Mouse (Mus musculus) forebrain, embryonic 13.5 days (tissue): ENCODE measurements around the gene Capza1. TPM values are rescaled to one million over a fixed set of nuclear protein-coding genes. Genes with fewer than 3 reads are reported as not detected.
"Not testable (repeated sequence)": the region's sequence is repeated elsewhere in the genome, so short reads cannot be mapped to it uniquely, and the experiment has no call there.

Experiments
- ATAC-seq: fragments of 200-750 bp; cut with Nextera tagmentation; 2 replicates; pipeline ENCODE4 v1.8.0; 2017
- H3K27ac ChIP-seq: fragments of 300-500 bp; sonication (generic); 2 replicates; pipeline ENCODE4 v1.5.1; 2015; ENCODE audit warnings: inconsistent platforms, mild to moderate bottlenecking, moderate library complexity
- H3K27me3 ChIP-seq: fragments of 300-500 bp; sonication (generic); 2 replicates; pipeline ENCODE4 v1.6.1; 2015; ENCODE audit warnings: mild to moderate bottlenecking, inconsistent platforms
- H3K36me3 ChIP-seq: fragments of 300-500 bp; sonication (generic); 2 replicates; pipeline ENCODE4 v1.6.1; 2015; ENCODE audit warnings: mild to moderate bottlenecking, inconsistent platforms; ENCODE audit not compliant: poor library complexity, severe bottlenecking
- H3K4me1 ChIP-seq: fragments of 300-500 bp; sonication (generic); 2 replicates; pipeline ENCODE4 v1.6.1; 2015; ENCODE audit warnings: inconsistent platforms
- H3K4me2 ChIP-seq: fragments of 300-500 bp; sonication (generic); 2 replicates; pipeline ENCODE4 v1.6.1; 2015; ENCODE audit warnings: inconsistent platforms, mild to moderate bottlenecking, moderate library complexity
- H3K4me3 ChIP-seq: fragments of 300-500 bp; sonication (generic); 2 replicates; pipeline ENCODE4 v1.5.1; 2015; ENCODE audit warnings: mild to moderate bottlenecking, inconsistent platforms
- H3K9ac ChIP-seq: fragments of 300-500 bp; sonication (generic); 2 replicates; pipeline ENCODE4 v1.6.1; 2015; ENCODE audit warnings: mild to moderate bottlenecking, inconsistent platforms
- H3K9me3 ChIP-seq: fragments of 300-500 bp; sonication (generic); replicated peaks from 2 replicates; pipeline ENCODE4 v1.6.1; 2016; ENCODE audit warnings: inconsistent platforms
- WGBS: fragments of 180-500 bp; shearing (Covaris S2); methylation state at CpG from one replicate; pipeline ENCODE4 v1.1.7; 2015; 5-methylcytosine and 5-hydroxymethylcytosine counted together
- polyA plus RNA-seq: library from polyadenylated mRNA; unstranded; fragments of >200 nt; fragmentation: Nextera tagmentation; extraction: Ambion mirVana; gene quantifications from 2 replicates; pipeline ENCODE4 v1.2.1, GENCODE M21; 2015

Gene Capza1
- polyA plus RNA-seq, 1 experiment from 2014 or later: 180 TPM

- H3K4me1 ChIP-seq: peaks cover 18% of the 10 kb centered on the region
- no peaks in the 10 kb centered on the region for H3K27me3 ChIP-seq
- no peak for ATAC-seq
- H3K36me3 ChIP-seq: no peaks in the 10 kb centered on the region
- no peak overlapping the region for H3K9ac ChIP-seq
- no peaks in the 10 kb centered on the region for H3K9me3 ChIP-seq
- no peak overlapping the region for H3K27ac ChIP-seq
- H3K4me2 ChIP-seq: no peak overlapping the region
- H3K4me3 ChIP-seq: no peak overlapping the region
- WGBS: 94% methylated on average over 1 of the region's 1 CpGs
Observed at GRCm38 (mm10) chr3:104814746-104815145, 49.6 kb downstream of the Capza1 start.

DNA sequence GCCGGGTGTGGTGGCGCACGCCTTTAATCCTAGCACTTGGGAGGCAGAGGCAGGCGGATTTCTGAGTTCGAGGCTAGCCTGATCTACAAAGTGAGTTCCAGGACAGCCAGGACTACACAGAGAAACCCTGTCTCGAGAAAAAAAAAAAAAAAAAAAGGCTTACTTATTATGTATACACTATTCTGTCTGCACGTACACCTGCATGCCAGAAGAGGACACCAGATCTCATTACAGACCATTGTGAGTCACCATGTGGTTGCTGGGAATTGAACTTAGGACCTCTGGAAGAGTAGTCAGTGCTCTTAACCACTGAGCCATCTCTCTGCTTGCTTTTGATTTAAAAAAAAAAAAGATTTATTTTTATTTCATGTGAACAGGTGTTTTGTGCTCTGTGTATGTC, 51.1 kb downstream of the Capza1 start:
- H3K9ac ChIP-seq, H3K27ac ChIP-seq, H3K27me3 ChIP-seq, H3K9me3 ChIP-seq, H3K4me3 ChIP-seq, H3K36me3 ChIP-seq, ATAC-seq, H3K4me2 ChIP-seq: not testable (repeated sequence)
- peaks cover 11% of the 10 kb centered on the region for H3K4me1 ChIP-seq
- WGBS: 89% methylated on average over 7 of the region's 7 CpGs

DNA sequence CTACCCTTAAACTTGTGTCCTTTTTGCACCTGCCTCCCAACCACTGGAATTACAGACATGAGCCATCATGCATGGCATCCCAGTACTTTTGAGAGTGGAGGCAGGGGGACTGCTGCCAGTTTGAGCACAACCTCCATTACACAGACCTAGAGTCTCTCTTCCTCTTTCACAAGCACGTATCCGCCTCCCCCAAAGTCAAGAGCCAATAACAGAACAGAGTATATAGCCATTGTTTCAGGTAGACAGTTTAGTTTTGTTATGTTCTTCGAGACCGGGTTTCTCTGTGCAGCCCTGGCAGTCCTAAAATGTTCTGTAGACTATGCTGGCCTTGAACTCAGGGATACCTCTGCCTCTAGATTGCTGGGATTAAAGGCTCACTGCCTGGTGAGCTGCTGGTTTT, 52.1 kb downstream of the Capza1 start:
- no peak for ATAC-seq
- 86% methylated on average over 4 of the region's 4 CpGs for WGBS

GRCm38 (mm10) chr3:104811752-104812151, 52.6 kb downstream of the Capza1 start:
- H3K9me3 ChIP-seq: no peaks in the 10 kb centered on the region
- ATAC-seq: no peak
- WGBS: 17% methylated on average over 3 of the region's 3 CpGs
- H3K27ac ChIP-seq: no peak overlapping the region
- H3K4me2 ChIP-seq: no peak overlapping the region
- H3K4me1 ChIP-seq: peaks cover 1% of the 10 kb centered on the region; the same call in 1 of the 2 replicates
- H3K9ac ChIP-seq: no peak overlapping the region
- H3K36me3 ChIP-seq: no peaks in the 10 kb centered on the region
- no peaks in the 10 kb centered on the region for H3K27me3 ChIP-seq
- no peak overlapping the region for H3K4me3 ChIP-seq

More for the DNA sequence above, 52.1 kb downstream of the Capza1 start:
- H3K9ac ChIP-seq: no peak overlapping the region
- H3K27ac ChIP-seq: no peak overlapping the region
- H3K36me3 ChIP-seq: no peaks in the 10 kb centered on the region
- H3K4me1 ChIP-seq: peaks cover 6% of the 10 kb centered on the region
- H3K27me3 ChIP-seq: no peaks in the 10 kb centered on the region
- no peak overlapping the region for H3K4me3 ChIP-seq
- no peak overlapping the region for H3K4me2 ChIP-seq
- no peaks in the 10 kb centered on the region for H3K9me3 ChIP-seq

- Histone ChIP-seq H3K4me1 (no peaks in the 10 kb centered on the region), H3K9ac (no peak overlapping the region), H3K27me3 (no peaks in the 10 kb centered on the region), H3K4me2 (no peak overlapping the region), H3K36me3 (peaks cover 21% of the 10 kb centered on the region; the same call in 1 of the 2 replicates), H3K27ac (no peak overlapping the region), H3K9me3 (no peaks in the 10 kb centered on the region), H3K4me3 (no peak overlapping the region)
- WGBS: 90% methylated on average over 9 of the region's 9 CpGs
- ATAC-seq: no peak
Observed at GRCm38 (mm10) chr3:104805539-104805938, 58.8 kb downstream of the Capza1 start.

- Histone ChIP-seq H3K27ac (no peak overlapping the region), H3K27me3 (no peaks in the 10 kb centered on the region), H3K36me3 (peaks cover 31% of the 10 kb centered on the region), H3K9me3 (no peaks in the 10 kb centered on the region), H3K9ac (no peak overlapping the region), H3K4me2 (no peak overlapping the region), H3K4me3 (no peak overlapping the region), H3K4me1 (no peaks in the 10 kb centered on the region)
- WGBS: 94% methylated on average over 10 of the region's 10 CpGs
- no peak for ATAC-seq
Observed at GRCm38 (mm10) chr3:104804312-104804711, 60.0 kb downstream of the Capza1 start.

DNA sequence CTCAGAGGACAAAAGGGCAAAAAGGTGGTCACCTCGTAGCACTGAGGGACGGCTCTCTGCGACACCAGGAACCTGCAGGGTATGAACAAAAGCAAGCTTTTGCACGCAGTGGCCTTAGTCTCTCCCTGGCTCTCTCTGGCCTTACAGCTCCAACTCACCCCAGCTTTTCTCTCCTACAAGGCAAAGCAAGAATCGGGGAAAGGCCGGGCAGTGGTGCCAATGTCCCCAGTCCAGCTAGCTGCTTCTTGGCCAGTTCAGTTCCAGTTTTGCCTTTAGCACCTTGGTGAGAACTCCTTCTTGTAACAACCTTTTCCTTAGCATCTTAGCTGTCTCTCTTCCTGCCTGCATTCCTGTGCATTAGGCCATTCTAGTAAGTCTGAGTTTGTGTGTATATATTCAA, 62.8 kb downstream of the Capza1 start:
- no peaks in the 10 kb centered on the region; the same call in 1 of the 2 replicates for H3K4me1 ChIP-seq
- no peak overlapping the region for H3K4me3 ChIP-seq
- no peak overlapping the region for H3K4me2 ChIP-seq
- peaks cover 48% of the 10 kb centered on the region for H3K36me3 ChIP-seq
- no peak overlapping the region for H3K9ac ChIP-seq
- 93% methylated on average over 6 of the region's 6 CpGs for WGBS
- H3K27ac ChIP-seq: no peak overlapping the region
- no peak for ATAC-seq
- no peaks in the 10 kb centered on the region for H3K9me3 ChIP-seq
- no peaks in the 10 kb centered on the region for H3K27me3 ChIP-seq

GRCm38 (mm10) chr3:104800681-104801080, 63.6 kb downstream of the Capza1 start:
- H3K27me3 ChIP-seq: no peaks in the 10 kb centered on the region
- 96% methylated on average over 11 of the region's 11 CpGs for WGBS
- ATAC-seq: no peak
- no peak overlapping the region for H3K4me2 ChIP-seq
- peaks cover 8% of the 10 kb centered on the region for H3K4me1 ChIP-seq
- peaks cover 50% of the 10 kb centered on the region for H3K36me3 ChIP-seq
- H3K9me3 ChIP-seq: no peaks in the 10 kb centered on the region
- H3K9ac ChIP-seq: no peak overlapping the region
- no peak overlapping the region for H3K27ac ChIP-seq
- no peak overlapping the region for H3K4me3 ChIP-seq

GRCm38 (mm10) chr3:104796430-104797082, 67.7 kb downstream of the Capza1 start:
- Histone ChIP-seq H3K4me1 (peaks cover 34% of the 10 kb centered on the region), H3K4me3 (no peak overlapping the region), H3K27ac (no peak overlapping the region), H3K4me2 (no peak overlapping the region), H3K27me3 (no peaks in the 10 kb centered on the region), H3K36me3 (peaks cover 38% of the 10 kb centered on the region), H3K9me3 (no peaks in the 10 kb centered on the region), H3K9ac (no peak overlapping the region)
- no peak for ATAC-seq
- WGBS: 84% methylated on average over 15 of the region's 15 CpGs

DNA sequence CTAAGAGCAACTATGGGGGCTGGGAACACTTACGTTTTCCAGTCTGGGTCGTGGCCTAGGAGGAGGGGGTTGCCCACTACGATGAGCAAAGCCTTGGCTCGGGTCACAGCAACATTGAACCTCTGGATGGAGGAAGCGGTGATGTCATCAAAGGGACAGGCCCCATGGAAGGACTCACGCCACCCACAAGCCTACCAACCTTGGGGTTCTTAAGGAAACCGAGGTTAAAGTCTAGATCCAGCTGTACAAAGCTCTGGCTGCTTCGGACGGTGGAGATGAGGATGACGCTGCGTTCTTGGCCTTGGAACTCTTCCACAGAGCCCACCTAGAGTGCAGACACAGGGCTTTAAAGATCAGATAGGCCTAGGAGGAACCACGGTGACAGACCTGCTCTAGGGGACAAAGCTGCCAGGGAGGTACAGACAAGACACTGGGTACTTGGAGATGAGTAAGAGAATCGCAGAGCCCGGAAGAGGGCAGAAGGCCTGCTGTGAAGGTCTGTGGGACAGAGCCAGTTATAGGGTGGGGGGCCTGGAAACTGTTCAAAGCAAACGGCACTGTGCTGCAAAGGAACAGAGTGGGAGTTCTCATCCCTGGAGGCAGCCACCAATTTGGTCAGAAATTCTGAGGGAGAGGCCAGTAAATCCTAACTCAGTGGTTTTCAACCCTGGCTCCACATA, 68.5 kb downstream of the Capza1 start:
- ATAC-seq: no peak

GRCm38 (mm10) chr3:104794953-104795470, 69.3 kb downstream of the Capza1 start:
- Histone ChIP-seq H3K9ac (no peak overlapping the region), H3K4me3 (no peak overlapping the region), H3K9me3 (no peaks in the 10 kb centered on the region), H3K4me2 (no peak overlapping the region), H3K4me1 (peaks cover 48% of the 10 kb centered on the region), H3K27me3 (no peaks in the 10 kb centered on the region), H3K36me3 (peaks cover 24% of the 10 kb centered on the region), H3K27ac (peak overlapping the region; percentile 59; the same call in 1 of the 2 replicates)
- 71% methylated on average over 12 of the region's 12 CpGs for WGBS
- ATAC-seq: no peak

More for the DNA sequence above, 68.5 kb downstream of the Capza1 start:
- H3K27me3 ChIP-seq: no peaks in the 10 kb centered on the region
- no peak overlapping the region for H3K4me2 ChIP-seq
- H3K9me3 ChIP-seq: no peaks in the 10 kb centered on the region
- H3K4me1 ChIP-seq: peaks cover 40% of the 10 kb centered on the region
- WGBS: 70% methylated on average over 15 of the region's 15 CpGs
- peaks cover 31% of the 10 kb centered on the region for H3K36me3 ChIP-seq
- H3K27ac ChIP-seq: peak overlapping the region; percentile 59; the same call in 1 of the 2 replicates
- no peak overlapping the region for H3K9ac ChIP-seq
- H3K4me3 ChIP-seq: no peak overlapping the region
